Mouse (Mus musculus) ES-E14 (cell line): ENCODE data around the gene Fpgs.

Source experiments
- CHD2 ChIP-seq: IDR thresholded peaks from 2 replicates; pipeline ENCODE4 v1.6.1; 2014; ENCODE audit warnings: mild to moderate bottlenecking, low read depth, low read length, inconsistent platforms
- MAFK ChIP-seq: IDR thresholded peaks from 2 replicates; pipeline ENCODE4 v1.6.1; 2014; ENCODE audit warnings: mild to moderate bottlenecking, low read depth, low read length, inconsistent platforms; ENCODE audit not compliant: insufficient read depth
- ZC3H11A ChIP-seq: IDR thresholded peaks from 2 replicates; pipeline ENCODE4 v1.6.1; 2012; ENCODE audit warnings: low read depth, mild to moderate bottlenecking, inconsistent platforms, low read length, borderline replicate concordance
- ZNF384 ChIP-seq: IDR thresholded peaks from 2 replicates; pipeline ENCODE4 v1.6.1; 2012; ENCODE audit warnings: low read depth, low read length, inconsistent platforms

GRCm38 (mm10) chr2:32700966-32701743 lies 2.8 kb downstream of the Fpgs start:
- no peak for TF ChIP-seq CHD2
- TF ChIP-seq ZNF384 = no peak
- no peak for TF ChIP-seq MAFK
- no peak for TF ChIP-seq ZC3H11A
